Mouse (Mus musculus) urinary bladder, postnatal 0 days (tissue): ENCODE measurements around the gene Tubgcp4. TPM values are rescaled to one million over a fixed set of nuclear protein-coding genes. Genes with fewer than 3 reads are reported as not detected.

ENCODE experiments used
- polyA plus RNA-seq: library from polyadenylated mRNA; unstranded; fragments of >200 nt; fragmentation: Nextera tagmentation; extraction: Ambion mirVana; gene quantifications from 2 replicates; pipeline ENCODE4 v1.2.1, GENCODE M21; 2015

Gene Tubgcp4
- polyA plus RNA-seq = 17.4 and 19.6 TPM in 2 replicates

DNA sequence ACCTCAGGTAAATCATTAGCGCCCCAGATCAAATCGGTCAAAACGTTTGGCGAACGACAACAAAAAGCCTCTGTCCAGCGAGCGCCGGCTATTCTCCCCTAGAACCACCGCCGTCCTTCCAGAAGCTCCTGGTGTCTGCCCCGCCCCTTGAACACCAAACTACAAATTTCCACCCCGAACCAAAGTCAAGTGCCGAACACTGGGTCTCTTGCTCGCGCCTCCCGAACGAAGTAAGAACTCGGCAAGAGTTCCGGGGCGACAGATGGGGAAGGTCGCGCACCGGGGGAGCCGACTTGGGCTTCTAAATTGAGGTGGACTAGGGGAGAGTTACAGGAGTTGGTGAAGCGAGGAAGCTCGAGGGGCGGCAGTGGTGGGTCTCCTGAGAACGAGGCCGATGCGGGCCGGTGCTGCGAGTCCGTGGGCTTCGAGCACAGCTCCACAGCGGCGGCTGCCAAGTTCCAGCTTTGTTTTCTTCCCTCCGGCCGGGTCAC, at the start of gene Tubgcp4:
TSS of gene Tubgcp4 (plus strand) at position 174 of the 491 bp plus-strand sequence.

DNA sequence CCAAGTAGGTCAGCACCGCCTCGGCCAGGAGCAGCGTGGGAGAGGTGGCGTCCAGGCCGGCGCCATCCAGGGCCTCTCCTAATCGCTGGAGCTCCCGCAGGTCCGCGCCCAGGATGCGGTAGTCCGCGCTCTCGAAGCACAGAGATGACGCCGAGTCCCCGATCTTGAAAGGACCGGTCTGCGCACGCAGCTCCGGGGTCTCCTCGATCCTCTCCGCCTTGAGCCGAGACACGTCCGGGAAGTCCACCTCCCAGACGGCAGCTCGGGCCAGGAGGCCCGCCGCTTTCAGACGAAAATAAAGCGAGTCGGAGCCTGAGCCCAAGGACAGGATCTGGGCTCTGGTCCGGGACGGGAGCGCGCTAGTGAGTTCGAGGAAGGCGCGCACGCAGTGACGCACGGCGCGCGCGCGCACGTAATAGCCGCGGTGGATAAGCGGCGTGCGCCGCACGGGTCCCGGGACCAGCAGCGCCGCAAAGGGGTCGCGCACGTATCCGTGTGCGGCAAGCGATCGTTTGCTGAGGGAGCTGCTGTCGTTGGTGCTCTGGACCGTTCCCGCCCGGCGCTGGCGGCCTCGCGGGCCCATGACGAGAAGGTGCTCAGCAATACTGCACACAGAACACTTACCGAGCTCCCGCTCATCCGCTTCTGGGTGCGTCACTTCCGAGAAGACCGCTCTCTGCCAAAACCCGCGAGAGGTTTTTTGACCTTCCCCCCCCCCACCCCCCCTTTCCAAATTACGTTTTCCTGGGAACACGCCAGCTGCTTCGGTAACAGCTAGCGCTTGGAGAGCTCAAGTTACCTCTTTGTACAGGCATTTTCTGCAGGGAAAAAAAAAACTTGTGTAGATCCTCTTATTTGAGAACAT, 30.2 kb upstream of the Tubgcp4 start, which contains the start of the genes Adal and Lcmt2:
TSS of gene Adal (plus strand) at position 411 of the 865 bp plus-strand sequence.
TSS of gene Lcmt2 (minus strand) at position 636 of the 865 bp plus-strand sequence.

DNA sequence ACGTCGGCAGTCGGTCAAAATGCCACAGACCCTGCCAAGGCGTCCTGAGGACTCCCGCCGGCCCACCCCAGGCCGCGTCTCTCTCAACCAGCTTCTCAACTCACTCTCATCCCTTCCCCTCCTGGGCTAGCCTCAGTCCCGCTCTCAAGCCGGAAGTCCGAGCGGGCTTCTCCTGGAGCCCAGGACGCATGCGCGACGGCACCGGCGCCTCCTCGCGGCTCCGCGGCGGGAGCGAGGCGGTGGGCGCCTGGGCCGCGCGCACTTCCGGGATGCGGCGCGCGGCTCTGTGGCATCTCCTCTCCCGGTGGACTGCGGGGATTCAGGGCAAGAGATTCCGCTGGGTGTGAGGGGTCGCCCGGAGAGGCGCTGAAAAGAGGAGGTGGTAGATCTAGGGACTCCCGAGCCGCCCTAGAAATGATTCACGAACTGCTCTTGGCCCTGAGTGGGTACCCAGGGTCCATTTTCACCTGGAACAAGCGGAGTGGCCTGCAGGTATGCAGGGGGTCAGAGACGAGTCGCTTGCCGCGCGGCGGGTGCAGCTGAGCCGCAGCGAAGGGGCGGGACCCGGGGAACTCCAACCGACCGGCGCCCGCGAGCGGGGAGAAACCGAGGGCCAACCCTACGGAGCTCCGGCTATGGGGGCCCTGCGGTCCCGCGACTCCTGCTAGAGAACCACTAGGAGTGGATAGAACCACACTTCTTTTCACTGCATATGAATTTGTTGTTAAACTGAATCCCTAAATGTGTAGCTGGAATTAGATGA, 707 bp downstream of the Tubgcp4 start, which contains the start of gene Zscan29:
TSS of gene Zscan29 (minus strand) at position 146 of the 763 bp plus-strand sequence.

Other genes starting within 250 kb of the Tubgcp4 start
- 9.0 and 10.4 TPM in 2 replicates for gene Ubr1, start 199.9 kb upstream of the Tubgcp4 start, polyA plus RNA-seq
- 1.5 and 3.2 TPM in 2 replicates for gene Tmem62, start 193.6 kb upstream of the Tubgcp4 start, polyA plus RNA-seq
- 29.1 and 33.2 TPM in 2 replicates for gene Ccndbp1, start 162.3 kb upstream of the Tubgcp4 start, polyA plus RNA-seq
- gene Epb42, start 133.6 kb upstream of the Tubgcp4 start, polyA plus RNA-seq = 0.23 and 0.99 TPM in 2 replicates
- 0.13 TPM in 1 of 2 replicates, not detected in the other for gene Tgm5, start 84.8 kb upstream of the Tubgcp4 start, polyA plus RNA-seq
- not detected in 2 replicates for gene Tgm7, start 60.9 kb upstream of the Tubgcp4 start, polyA plus RNA-seq
- 8.5 and 10.5 TPM in 2 replicates for gene Adal, start 30.2 kb upstream of the Tubgcp4 start, polyA plus RNA-seq
- 11.3 and 12.6 TPM in 2 replicates for gene Lcmt2, start 30.0 kb upstream of the Tubgcp4 start, polyA plus RNA-seq
- 4.8 TPM in 2 replicates for gene Zscan29, start 471 bp downstream of the Tubgcp4 start, polyA plus RNA-seq
- 15.2 and 16.1 TPM in 2 replicates for gene Trp53bp1, start 100.8 kb downstream of the Tubgcp4 start, polyA plus RNA-seq
- gene Map1a, start 118.9 kb downstream of the Tubgcp4 start, polyA plus RNA-seq = 5.1 and 7.2 TPM in 2 replicates
- gene Ppip5k1, start 184.7 kb downstream of the Tubgcp4 start, polyA plus RNA-seq = 8.2 and 8.4 TPM in 2 replicates
- gene Ckmt1, start 187.1 kb downstream of the Tubgcp4 start, polyA plus RNA-seq = 25.7 and 29.6 TPM in 2 replicates
- gene Strc, start 216.5 kb downstream of the Tubgcp4 start, polyA plus RNA-seq = not detected in 2 replicates
- gene Pdia3, start 243.1 kb downstream of the Tubgcp4 start, polyA plus RNA-seq = 344 and 398 TPM in 2 replicates
- gene Catsper2, start 243.1 kb downstream of the Tubgcp4 start, polyA plus RNA-seq = 1.2 and 2.3 TPM in 2 replicates